Mouse (Mus musculus): ENCODE data around the gene Efhc1.

Efhc1 gene

DNA sequence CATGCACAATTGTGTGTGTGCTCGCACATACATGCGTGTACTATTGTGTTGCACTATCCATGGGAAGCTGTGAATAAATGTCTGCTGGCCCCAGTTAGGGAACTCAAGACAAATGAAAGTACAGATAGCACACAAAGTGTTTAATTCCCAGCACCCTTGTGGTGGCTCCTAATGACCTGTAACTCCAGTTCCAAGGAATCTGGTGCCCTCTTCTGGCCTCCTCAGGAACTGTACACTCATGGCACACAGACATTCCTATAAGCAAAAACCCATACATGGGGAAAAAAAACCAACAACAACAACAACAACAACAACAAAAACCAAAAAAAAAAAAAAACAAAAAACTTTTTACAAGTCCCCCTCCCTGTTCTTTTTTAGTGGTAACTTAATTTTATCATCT, 8.4 kb upstream of the Efhc1 start:
- no peak for DNase-seq (ENCODE audit: extremely low read depth, low read depth, low spot score)

DNA sequence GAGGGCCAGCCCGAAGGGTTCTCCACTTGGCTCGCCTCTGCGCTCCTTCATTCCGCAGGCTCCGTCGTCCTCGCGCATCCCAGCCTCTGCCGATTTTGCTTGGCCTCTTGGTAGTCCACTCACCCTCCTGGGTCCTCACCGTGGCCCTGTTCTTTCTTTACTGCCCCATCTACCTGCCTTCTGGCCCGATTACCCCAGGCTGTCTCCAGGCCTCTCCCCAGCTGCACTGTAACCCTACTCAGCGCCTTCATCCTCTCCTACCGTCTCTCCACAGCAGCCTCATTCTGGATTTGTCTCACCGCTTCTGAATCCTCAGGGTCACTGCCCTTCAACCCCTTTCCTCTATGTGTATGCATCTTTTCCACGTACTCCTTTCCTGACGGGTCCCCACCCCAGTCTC, 373 bp downstream of the Efhc1 start:
- no peak for DNase-seq (ENCODE audit: extremely low read depth, low read depth, low spot score)

DNA sequence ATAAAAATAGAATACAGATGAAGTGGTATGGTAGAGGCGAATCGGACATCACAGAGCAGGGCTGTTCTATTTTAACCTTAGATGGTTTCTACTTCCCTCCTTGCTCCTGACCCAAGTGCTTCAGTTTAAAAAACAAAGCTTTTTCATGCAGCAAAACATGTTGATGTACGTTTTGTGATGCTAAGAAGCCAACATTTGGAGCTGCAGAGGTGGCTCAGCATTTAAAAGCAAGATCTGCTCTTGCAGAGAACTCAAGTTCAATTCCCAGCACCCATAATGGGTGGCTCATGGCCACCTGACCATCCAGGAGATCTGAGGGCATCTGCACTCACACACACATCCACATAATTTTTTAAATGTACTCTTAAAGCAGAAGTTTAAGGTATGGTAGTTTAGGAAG, 3.5 kb downstream of the Efhc1 start:
- no peak for DNase-seq (ENCODE audit: extremely low read depth, low read depth, low spot score)

DNA sequence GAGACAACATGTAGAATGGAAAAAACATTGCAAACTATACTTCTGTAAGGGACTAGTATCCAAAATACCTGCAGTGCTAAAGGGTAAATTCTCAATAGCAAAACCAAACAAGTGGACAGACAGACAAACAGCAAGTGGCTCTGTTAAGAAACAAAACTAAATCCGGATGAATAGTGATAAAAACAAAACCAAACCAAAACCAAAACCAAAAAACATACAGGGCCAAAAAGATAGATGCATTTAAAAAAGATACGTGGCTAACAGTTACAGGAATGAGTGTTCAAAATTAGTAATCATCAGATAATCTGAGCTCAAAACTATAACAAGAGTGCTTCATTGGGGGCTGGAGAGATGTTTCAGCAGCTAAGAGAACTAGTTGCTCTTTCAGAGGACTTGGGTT, 18.2 kb downstream of the Efhc1 start:
- DNase-seq (ENCODE audit: extremely low read depth, low read depth, low spot score) = no peak

GRCm38 (mm10) chr1:20973389-20973788, 22.0 kb downstream of the Efhc1 start:
- DNase-seq (ENCODE audit: extremely low read depth, low read depth, low spot score) = no peak

DNA sequence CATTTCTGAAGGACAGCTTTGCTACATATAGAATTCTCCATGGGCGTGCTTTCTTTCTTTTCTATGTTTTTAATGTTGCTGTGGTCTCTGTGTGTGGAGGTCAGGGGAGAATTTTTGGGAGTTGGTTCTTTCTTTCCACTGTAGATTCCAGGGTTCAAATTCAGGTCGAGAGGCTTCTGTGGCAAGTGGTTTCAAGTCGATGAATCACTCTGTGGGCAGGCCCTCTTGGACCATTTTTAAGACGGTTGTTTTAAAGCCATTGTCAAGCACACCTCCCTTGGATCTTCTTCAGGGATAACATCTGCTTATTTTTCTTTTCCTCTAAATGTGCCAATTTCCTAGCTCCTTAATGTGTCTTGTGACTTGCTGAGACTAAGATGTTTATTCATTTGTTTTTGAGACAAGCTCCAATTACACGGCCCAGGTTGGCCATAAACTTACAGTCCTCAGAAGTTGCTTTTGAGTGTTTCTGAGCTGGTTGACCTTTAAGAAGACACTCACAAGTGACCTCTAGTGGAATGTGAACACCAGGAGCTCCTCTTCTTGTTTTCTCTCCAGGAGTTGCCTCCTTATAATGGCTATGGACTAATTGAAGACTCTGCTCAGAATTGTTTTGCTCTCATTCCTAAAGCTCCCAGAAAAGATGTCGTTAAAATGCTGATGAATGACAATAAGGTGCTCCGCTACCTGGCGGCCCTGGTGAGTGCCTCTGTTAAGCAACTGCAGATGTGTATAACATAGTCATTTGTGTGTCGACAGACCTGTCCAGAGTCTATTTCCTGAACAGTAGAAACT, 23.1 kb downstream of the Efhc1 start:
- DNase-seq (ENCODE audit: extremely low read depth, low read depth, low spot score) = no peak

DNA sequence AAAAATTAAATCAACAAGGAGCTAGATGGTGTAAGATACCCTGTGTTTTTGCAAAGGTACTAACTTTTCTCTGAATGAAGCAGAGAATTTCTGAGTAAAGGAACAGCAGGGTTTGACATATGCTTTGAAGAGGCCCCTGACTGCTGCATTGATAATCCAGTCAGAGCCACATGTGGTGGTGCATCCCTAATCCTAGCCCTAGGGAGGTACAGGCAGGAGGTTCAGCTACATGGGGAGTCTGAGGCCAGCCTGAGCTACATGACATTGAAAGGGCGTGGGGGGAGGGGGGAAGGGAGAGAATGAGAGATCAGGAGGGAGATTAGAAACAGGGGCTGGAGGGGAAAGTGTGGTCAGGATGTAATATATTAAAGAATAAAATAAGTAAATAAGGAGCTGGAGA, 29.1 kb downstream of the Efhc1 start:
- DNase-seq (ENCODE audit: extremely low read depth, low read depth, low spot score) = no peak

GRCm38 (mm10) chr1:20981764-20982163, 30.3 kb downstream of the Efhc1 start:
- no peak for DNase-seq (ENCODE audit: extremely low read depth, low read depth, low spot score)

GRCm38 (mm10) chr1:20984103-20984502, 32.7 kb downstream of the Efhc1 start:
- DNase-seq (ENCODE audit: extremely low read depth, low read depth, low spot score) = no peak

GRCm38 (mm10) chr1:20984582-20984981, 33.2 kb downstream of the Efhc1 start:
- no peak for DNase-seq (ENCODE audit: extremely low read depth, low read depth, low spot score)

DNA sequence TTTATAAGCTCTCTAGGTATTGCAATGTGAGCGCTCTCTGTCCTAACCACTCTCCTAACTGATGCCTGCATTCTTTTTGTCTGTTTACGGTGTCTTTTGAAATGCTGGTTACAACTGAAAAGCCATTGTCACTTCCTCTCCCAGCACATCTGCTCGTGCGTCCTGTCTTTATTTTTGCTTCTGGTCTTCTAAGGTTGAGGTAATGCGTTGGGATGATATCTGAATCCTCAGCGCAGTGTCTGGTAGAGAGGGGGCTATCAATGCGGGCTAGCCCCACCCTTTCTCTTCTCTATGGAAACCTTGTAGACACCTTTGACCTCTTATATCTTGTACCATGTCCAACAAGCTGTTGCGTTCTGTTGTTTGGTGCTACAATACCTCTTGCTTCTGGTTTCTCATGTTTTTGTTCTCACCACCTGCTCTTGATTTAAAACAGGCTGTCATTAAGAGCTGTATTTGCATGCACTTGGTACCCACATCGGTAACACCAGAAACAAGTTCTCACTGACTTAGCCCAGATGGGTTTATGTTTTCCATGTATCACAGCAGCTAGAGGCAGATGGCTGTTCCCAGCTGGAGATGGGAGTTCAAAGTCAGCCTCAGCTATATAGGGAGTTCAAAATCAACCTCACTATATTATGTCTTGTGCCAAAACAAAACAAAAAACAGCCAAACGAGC, 35.1 kb downstream of the Efhc1 start:
- DNase-seq (ENCODE audit: extremely low read depth, low read depth, low spot score) = no peak

GRCm38 (mm10) chr1:20989461-20990083, 38.1 kb downstream of the Efhc1 start:
- DNase-seq (ENCODE audit: extremely low read depth, low read depth, low spot score) = no peak

DNA sequence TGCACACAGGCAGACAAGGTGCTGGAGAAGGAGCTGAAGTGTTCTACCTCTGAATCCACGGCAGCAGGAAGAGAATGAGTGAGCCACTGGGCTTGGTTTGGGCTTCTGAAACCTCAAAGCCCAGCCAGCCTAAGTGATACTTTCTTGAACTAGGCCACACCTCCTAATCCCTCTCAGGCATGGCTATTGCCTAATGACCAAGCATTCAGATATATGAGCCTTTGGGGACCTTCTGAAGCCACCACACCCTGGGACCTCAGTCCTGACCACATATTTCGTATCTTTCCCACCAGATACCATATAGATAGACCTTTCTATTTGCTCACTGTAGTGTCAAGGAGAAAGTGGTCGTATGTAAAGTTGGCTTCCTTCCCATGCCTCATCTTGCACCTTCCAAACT, 42.3 kb downstream of the Efhc1 start:
- no peak for DNase-seq (ENCODE audit: extremely low read depth, low read depth, low spot score)

DNA sequence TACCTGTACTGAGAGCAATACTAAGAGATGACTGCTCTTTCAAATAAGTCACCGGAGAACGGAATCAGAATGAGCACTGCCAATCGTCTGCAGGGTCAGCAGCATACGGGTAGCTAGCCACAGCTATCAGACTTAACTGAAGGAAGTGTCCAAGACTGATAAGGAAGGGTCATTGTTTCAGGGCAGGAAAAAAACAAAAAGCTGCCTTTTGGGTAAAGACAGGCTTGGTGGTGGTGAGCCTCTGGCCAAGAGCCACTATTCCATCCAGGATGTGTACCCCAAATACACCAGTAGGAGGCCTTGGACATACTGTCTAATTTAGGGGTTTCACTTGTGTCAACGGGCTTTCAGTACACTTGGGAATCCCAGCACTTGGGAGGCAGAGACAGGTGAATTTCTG, 42.9 kb downstream of the Efhc1 start:
- no peak for DNase-seq (ENCODE audit: extremely low read depth, low read depth, low spot score)

GRCm38 (mm10) chr1:20995331-20995986, 44.0 kb downstream of the Efhc1 start:
- no peak for DNase-seq (ENCODE audit: extremely low read depth, low read depth, low spot score)

DNA sequence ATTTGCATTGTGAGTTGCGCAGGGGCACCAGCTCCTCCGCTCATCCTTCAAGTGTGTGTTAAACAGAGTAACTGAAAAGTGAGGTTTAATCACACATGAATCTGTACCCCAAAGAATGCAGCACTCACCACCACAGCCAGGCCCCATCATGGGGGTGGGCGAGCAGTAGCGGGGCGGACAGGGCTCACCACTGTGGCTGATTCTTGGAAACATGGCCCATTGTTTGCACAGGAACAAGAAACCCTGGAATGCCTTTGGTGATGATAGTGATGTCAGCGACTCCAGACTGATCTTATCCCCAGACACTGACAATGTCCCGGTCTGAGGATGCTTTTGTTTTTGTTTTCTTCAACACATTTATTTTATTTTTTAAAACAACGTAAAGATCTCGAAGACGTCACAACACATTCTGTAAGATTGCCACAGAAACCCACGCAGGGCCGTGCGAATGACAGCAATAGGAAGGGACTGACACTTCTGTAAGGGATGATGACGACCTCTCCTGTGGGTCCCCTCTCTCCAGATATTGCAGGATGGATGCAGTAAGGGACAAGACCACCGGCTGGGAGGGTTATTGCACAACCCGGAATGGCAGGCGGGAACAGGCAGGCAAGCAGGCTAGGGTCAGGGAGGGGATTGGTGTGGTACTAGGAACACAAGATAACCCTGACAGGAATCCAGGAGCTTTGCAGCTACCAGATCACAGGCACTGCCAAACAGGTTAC, 45.3 kb downstream of the Efhc1 start:
- DNase-seq (ENCODE audit: extremely low read depth, low read depth, low spot score) = no peak

DNA sequence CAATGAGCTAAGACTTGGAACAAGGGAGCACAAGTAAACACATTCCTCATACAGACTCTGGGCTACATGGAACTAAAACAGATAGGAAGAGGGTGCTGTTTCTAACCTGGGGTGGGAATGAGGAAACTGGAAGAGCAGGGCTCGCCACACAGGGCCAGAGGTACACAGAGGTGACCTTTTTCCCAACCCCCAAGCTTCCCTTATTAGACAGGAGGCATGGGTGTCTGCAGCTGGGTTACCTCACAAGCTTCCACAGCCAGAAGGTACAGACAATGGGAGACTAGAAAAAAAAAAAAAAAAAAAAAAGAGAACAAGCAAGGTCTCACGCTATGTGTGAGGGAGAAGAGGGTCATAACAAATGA, 45.9 kb downstream of the Efhc1 start:
- DNase-seq (ENCODE audit: extremely low read depth, low read depth, low spot score) = no peak

DNA sequence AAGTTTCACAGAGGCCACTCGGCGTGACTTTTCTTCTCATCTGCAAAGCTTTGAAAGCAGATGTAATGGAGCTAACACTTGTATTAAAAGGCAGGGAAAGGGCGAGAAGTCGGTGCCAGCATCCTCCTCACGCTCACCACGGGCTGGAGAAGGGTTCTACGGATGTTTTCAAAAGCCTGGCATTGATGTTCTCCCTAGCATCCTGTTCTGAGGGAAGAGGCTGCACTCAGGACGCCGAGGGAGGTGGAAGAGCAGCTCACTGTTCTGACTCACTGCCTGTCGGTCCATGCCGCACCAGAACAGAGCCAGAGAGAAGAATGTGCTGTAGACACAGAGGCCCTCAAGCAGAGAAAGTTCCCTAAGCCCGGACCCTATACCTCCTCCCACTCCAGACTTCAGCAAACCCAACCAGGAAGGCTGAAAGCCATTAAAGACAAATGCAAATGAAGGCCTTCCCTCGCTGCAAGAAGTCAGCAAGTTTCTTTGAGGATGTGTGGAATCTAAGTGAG, 46.5 kb downstream of the Efhc1 start:
- DNase-seq (ENCODE audit: extremely low read depth, low read depth, low spot score) = no peak

DNA sequence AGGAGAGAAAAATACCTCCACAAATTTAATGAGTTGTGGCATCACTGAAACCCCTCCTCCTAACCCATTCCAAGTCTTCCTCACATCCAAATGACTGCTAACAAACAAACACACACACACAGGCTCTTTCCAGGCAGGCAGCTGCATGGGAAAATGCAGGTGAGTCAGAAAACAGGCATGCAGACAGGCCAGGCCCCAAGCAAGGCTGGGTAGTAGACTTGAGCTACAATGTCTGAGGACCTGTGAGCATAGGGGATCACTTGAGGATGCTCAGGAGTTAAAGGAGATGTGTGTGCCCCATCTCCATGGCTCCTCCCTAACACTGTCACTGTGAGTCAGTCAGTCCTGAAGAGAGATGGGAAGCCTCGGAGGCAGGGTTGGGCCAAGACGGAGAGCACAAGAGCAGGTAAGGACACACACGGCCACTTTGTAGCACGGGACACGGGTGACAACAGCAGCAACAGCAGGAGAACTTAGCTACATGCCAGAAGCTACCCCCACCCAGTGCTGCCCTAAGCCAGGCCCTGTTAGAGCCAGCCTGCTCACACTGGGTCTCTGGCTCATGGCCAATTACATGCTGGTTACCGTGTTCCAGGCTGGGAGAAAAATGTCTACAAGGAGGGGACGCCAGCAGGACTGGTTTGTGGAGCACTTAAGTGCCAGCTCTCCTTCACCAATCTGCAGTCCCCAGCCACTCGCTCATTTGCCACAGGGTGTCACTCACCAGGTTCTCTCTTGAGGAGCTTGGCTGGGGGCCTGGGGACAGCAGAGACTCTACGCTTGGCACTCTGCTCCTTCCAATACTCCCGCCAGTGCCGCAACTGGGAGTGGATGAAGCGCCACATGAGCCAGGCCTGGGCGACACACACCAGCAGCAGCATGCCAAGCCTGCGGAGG, 51.1 kb downstream of the Efhc1 start:
- no peak for DNase-seq (ENCODE audit: extremely low read depth, low read depth, low spot score)

GRCm38 (mm10) chr1:21004596-21004995, 53.2 kb downstream of the Efhc1 start:
- no peak for DNase-seq (ENCODE audit: extremely low read depth, low read depth, low spot score)

All from fat pad, adult 2 months (tissue).